Mouse (Mus musculus) heart, embryonic 14.5 days (tissue): ENCODE data around the gene Ston1. TPM values are rescaled to one million over a fixed set of nuclear protein-coding genes. Genes with fewer than 3 reads are reported as not detected.

Experiments used
- ATAC-seq: fragments of 200-750 bp; cut with Nextera tagmentation; 2 replicates; pipeline ENCODE4 v1.8.0; 2017; ENCODE audit warnings: low read depth, moderate TSS enrichment; ENCODE audit not compliant: insufficient number of reproducible peaks, insufficient read depth, low FRiP score
- H3K27ac ChIP-seq, 2 experiments: fragments of 200-500 bp in 1 of 2; fragments of 300-500 bp in 1 of 2; sonication (generic) in 1 of 2; replicated peaks in 1 of 2; 2 replicates each; pipeline ENCODE4 v1.5.1; 2012 to 2014; ENCODE audit warnings: low read depth in 2 of 2, low read length in 2 of 2, control low read depth in 1 of 2, mild to moderate bottlenecking in 1 of 2, mixed read lengths in 1 of 2; ENCODE audit not compliant: control insufficient read depth in 1 of 2, insufficient read depth in 1 of 2
- H3K27me3 ChIP-seq: fragments of 300-500 bp; sonication (generic); 2 replicates; pipeline ENCODE4 v1.6.1; 2014; ENCODE audit warnings: mild to moderate bottlenecking, low read length, control low read depth; ENCODE audit not compliant: control insufficient read depth, insufficient read depth
- H3K36me3 ChIP-seq: fragments of 300-500 bp; sonication (generic); 2 replicates; pipeline ENCODE4 v1.6.1; 2014; ENCODE audit warnings: mild to moderate bottlenecking, control low read depth, low read length, mixed read lengths; ENCODE audit not compliant: control insufficient read depth, insufficient read depth
- H3K4me1 ChIP-seq, 2 experiments: fragments of 200-500 bp in 1 of 2; fragments of 300-500 bp in 1 of 2; sonication (generic) in 1 of 2; 2 replicates each; pipeline ENCODE4 v1.6.1; 2012 to 2014; ENCODE audit warnings: low read length in 2 of 2, control low read depth in 1 of 2, mixed read lengths in 1 of 2; ENCODE audit not compliant: control insufficient read depth in 2 of 2, insufficient read depth in 2 of 2
- H3K4me2 ChIP-seq: fragments of 300-500 bp; sonication (generic); 2 replicates; pipeline ENCODE4 v1.6.1; 2014; ENCODE audit warnings: mild to moderate bottlenecking, low read length
- H3K4me3 ChIP-seq, 2 experiments: fragments of 200-500 bp in 1 of 2; fragments of 300-500 bp in 1 of 2; sonication (generic) in 1 of 2; 2 replicates each; pipeline ENCODE4 v1.5.1; 2012 to 2014; ENCODE audit warnings: low read length in 2 of 2, mild to moderate bottlenecking in 2 of 2, control low read depth in 1 of 2, low read depth in 1 of 2, moderate library complexity in 1 of 2; ENCODE audit not compliant: control insufficient read depth in 1 of 2, insufficient read depth in 1 of 2
- H3K9ac ChIP-seq: fragments of 300-500 bp; sonication (generic); 2 replicates; pipeline ENCODE4 v1.6.1; 2014; ENCODE audit warnings: mild to moderate bottlenecking, low read length
- H3K9me3 ChIP-seq: fragments of 300-500 bp; sonication (generic); 2 replicates; pipeline ENCODE4 v1.6.1; 2016; ENCODE audit warnings: low read length, control low read depth; ENCODE audit not compliant: control insufficient read depth
- whole genome bisulfite sequencing: fragments of 180-500 bp; shearing (Covaris S2); extraction: QIAGEN DNeasy Blood & Tissue Kit; methylation state at CpG from one replicate; pipeline ENCODE4 v1.1.7; 2014; 5-methylcytosine and 5-hydroxymethylcytosine counted together
- polyA plus RNA-seq: library from polyadenylated mRNA; unstranded; fragments of >200 nt; fragmentation: Nextera tagmentation; extraction: Ambion mirVana; gene quantifications from 2 replicates; pipeline ENCODE4 v1.2.1, GENCODE M21; 2014

Ston1 gene
- polyA plus RNA-seq, 1 experiment from 2014 or later, result 10.2 TPM

GRCm38 (mm10) chr17:88574811-88575210, 22.7 kb upstream of the Ston1 start:
- Histone ChIP-seq H3K9me3 (no peaks in the 10 kb centered on the region), H3K27me3 (no peaks in the 10 kb centered on the region), H3K27ac (no peak overlapping the region), H3K4me2 (no peak overlapping the region), H3K9ac (no peak overlapping the region), H3K4me1 (no peaks in the 10 kb centered on the region), H3K4me3 (no peak overlapping the region), H3K36me3 (peaks cover 78% of the 10 kb centered on the region)
- WGBS, result 52% methylated on average over 5 of the region's 5 CpGs
- ATAC-seq, result no peak

GRCm38 (mm10) chr17:88578522-88579242, 18.8 kb upstream of the Ston1 start:
- H3K36me3 ChIP-seq, result peaks cover 78% of the 10 kb centered on the region
- H3K27ac ChIP-seq, result no peak overlapping the region
- WGBS, result 90% methylated on average over 20 of the region's 20 CpGs

GRCm38 (mm10) chr17:88580556-88580955, 16.9 kb upstream of the Ston1 start:
- H3K27me3 ChIP-seq, result no peaks in the 10 kb centered on the region
- no peak overlapping the region for H3K27ac ChIP-seq
- 58% methylated on average over 6 of the region's 6 CpGs for WGBS
- H3K4me2 ChIP-seq, result no peak overlapping the region
- ATAC-seq, result no peak
- peaks cover 87% of the 10 kb centered on the region for H3K36me3 ChIP-seq
- H3K9me3 ChIP-seq, result no peaks in the 10 kb centered on the region
- H3K9ac ChIP-seq, result no peak overlapping the region
- no peak overlapping the region for H3K4me3 ChIP-seq
- H3K4me1 ChIP-seq, result no peaks in the 10 kb centered on the region; a peak in 1 of 4 replicates

More at GRCm38 (mm10) chr17:88578522-88579242, 18.8 kb upstream of the Ston1 start:
- no peaks in the 10 kb centered on the region; a peak in 1 of 4 replicates for H3K4me1 ChIP-seq
- H3K27me3 ChIP-seq, result no peaks in the 10 kb centered on the region
- H3K9ac ChIP-seq, result no peak overlapping the region
- no peak overlapping the region for H3K4me2 ChIP-seq
- no peaks in the 10 kb centered on the region for H3K9me3 ChIP-seq
- no peak overlapping the region for H3K4me3 ChIP-seq
- no peak for ATAC-seq

GRCm38 (mm10) chr17:88581511-88582021, 15.9 kb upstream of the Ston1 start:
- peaks cover 87% of the 10 kb centered on the region for H3K36me3 ChIP-seq
- no peak for ATAC-seq
- no peak overlapping the region for H3K4me3 ChIP-seq
- no peaks in the 10 kb centered on the region for H3K27me3 ChIP-seq
- no peak overlapping the region for H3K27ac ChIP-seq
- 75% methylated on average over 6 of the region's 6 CpGs for WGBS
- H3K4me2 ChIP-seq, result no peak overlapping the region
- no peaks in the 10 kb centered on the region for H3K9me3 ChIP-seq
- H3K9ac ChIP-seq, result no peak overlapping the region
- H3K4me1 ChIP-seq, result no peaks in the 10 kb centered on the region; a peak in 1 of 4 replicates

GRCm38 (mm10) chr17:88582999-88583398, 14.5 kb upstream of the Ston1 start:
- WGBS, result 89% methylated on average over 11 of the region's 11 CpGs
- Histone ChIP-seq H3K4me3 (no peak overlapping the region), H3K27me3 (no peaks in the 10 kb centered on the region), H3K27ac (no peak overlapping the region), H3K9me3 (no peaks in the 10 kb centered on the region), H3K36me3 (peaks cover 87% of the 10 kb centered on the region), H3K9ac (no peak overlapping the region), H3K4me2 (no peak overlapping the region), H3K4me1 (no peaks in the 10 kb centered on the region; a peak in 1 of 4 replicates)
- ATAC-seq, result no peak

- H3K36me3 ChIP-seq, result peaks cover 87% of the 10 kb centered on the region
- no peaks in the 10 kb centered on the region for H3K27me3 ChIP-seq
- 89% methylated on average over 8 of the region's 8 CpGs for WGBS
- H3K9me3 ChIP-seq, result no peaks in the 10 kb centered on the region
- no peak overlapping the region for H3K27ac ChIP-seq
- H3K4me2 ChIP-seq, result no peak overlapping the region
- H3K4me3 ChIP-seq, result no peak overlapping the region
- no peak for ATAC-seq
- H3K9ac ChIP-seq, result no peak overlapping the region
- no peaks in the 10 kb centered on the region; a peak in 1 of 4 replicates for H3K4me1 ChIP-seq
These were observed 14.1 kb upstream of the Ston1 start for GRCm38 (mm10) chr17:88583411-88583810.

- Histone ChIP-seq H3K9ac (no peak overlapping the region), H3K4me3 (no peak overlapping the region), H3K36me3 (peaks cover 68% of the 10 kb centered on the region), H3K4me2 (no peak overlapping the region), H3K9me3 (no peaks in the 10 kb centered on the region), H3K27ac (no peak overlapping the region), H3K27me3 (no peaks in the 10 kb centered on the region), H3K4me1 (no peaks in the 10 kb centered on the region)
- 74% methylated on average over 15 of the region's 15 CpGs for WGBS
- no peak for ATAC-seq
These were observed 10.1 kb upstream of the Ston1 start for GRCm38 (mm10) chr17:88587371-88587770.
